Comparison of ENCODE assay signal across 17 mouse cellular contexts in genomic region chr13:12194942-12195662, GRCm38 (mm10).
A peak's percentile ranks its signal among the peaks of the same experiment; 100 is the strongest.
DNase-seq lines count a peak whose midpoint lies in the region; ATAC-seq and TF ChIP-seq lines count a peak whose summit lies in the region.
"Had no signal": no experiment of that assay in that cellular context is flagged by ENCODE, and none has a peak within 500 bp of the region (broad histone marks: within the 10 kb centered on the region; RNA-seq: fewer than 3 reads in every experiment).

No protein-coding gene starts in this region.

- H3K4me2 ChIP-seq in stomach, embryonic 15.5 days: no peak overlapping the region
- no peak overlapping the region for H3K4me2 ChIP-seq in hindbrain, embryonic 13.5 days
- H3K4me2 ChIP-seq: heart, embryonic 12.5 days; midbrain, embryonic 13.5 days; neural tube, embryonic 13.5 days had no signal

- peak overlapping the region; percentile 20; the same call in 1 of the 2 replicates for H3K27ac ChIP-seq in gastrocnemius, adult 2 months
- H3K27ac ChIP-seq in stomach, embryonic 15.5 days: no peak overlapping the region
- no peak overlapping the region for H3K27ac ChIP-seq in hindbrain, embryonic 13.5 days
- H3K27ac ChIP-seq: forebrain, embryonic 10.5 days; midbrain, embryonic 13.5 days; neural tube, embryonic 13.5 days had no signal

- no peaks in the 10 kb centered on the region for H3K4me1 ChIP-seq in stomach, embryonic 15.5 days
- no peaks in the 10 kb centered on the region for H3K4me1 ChIP-seq in hindbrain, embryonic 13.5 days (replicated peaks)
- H3K4me1 ChIP-seq: forebrain, embryonic 10.5 days; midbrain, embryonic 13.5 days; neural tube, embryonic 13.5 days had no signal

- no peak overlapping the region for H3K9ac ChIP-seq in stomach, embryonic 15.5 days
- H3K9ac ChIP-seq in hindbrain, embryonic 13.5 days: no peak overlapping the region
- H3K9ac ChIP-seq: heart, embryonic 12.5 days; midbrain, embryonic 13.5 days; neural tube, embryonic 13.5 days had no signal

- no peaks in the 10 kb centered on the region for H3K9me3 ChIP-seq in stomach, embryonic 15.5 days
- no peaks in the 10 kb centered on the region for H3K9me3 ChIP-seq in hindbrain, embryonic 13.5 days
- H3K9me3 ChIP-seq: forebrain, embryonic 10.5 days; heart, embryonic 12.5 days; midbrain, embryonic 13.5 days; neural tube, embryonic 13.5 days had no signal

- 77% methylated on average over 12 of the region's 12 CpGs for WGBS in stomach, embryonic 15.5 days
- 92% methylated on average over 12 of the region's 12 CpGs for WGBS in hindbrain, embryonic 13.5 days

- H3K4me3 ChIP-seq in gastrocnemius, adult 2 months: no peak overlapping the region
- H3K4me3 ChIP-seq in stomach, embryonic 15.5 days (replicated peaks): no peak overlapping the region
- no peak overlapping the region for H3K4me3 ChIP-seq in hindbrain, embryonic 13.5 days
- H3K4me3 ChIP-seq: forebrain, embryonic 10.5 days; heart, embryonic 12.5 days; midbrain, embryonic 13.5 days; neural tube, embryonic 13.5 days had no signal

- peak; percentile 65; the same call in 1 of the 2 replicates for ATAC-seq in stomach, embryonic 15.5 days (ENCODE audit: insufficient read depth, low FRiP score, low read depth)
- ATAC-seq in hindbrain, embryonic 13.5 days (ENCODE audit: low FRiP score): no peak
- ATAC-seq: lung, postnatal 0 days; midbrain, embryonic 13.5 days had no signal

- no peak for DNase-seq in gastrocnemius, adult 2 months
- DNase-seq in gastrocnemius, adult 18-20 months (ENCODE audit: low spot score): no peak
- peak; percentile 67 to 68 for DNase-seq in left cerebral cortex, adult 18-20 months (ENCODE audit: low spot score in 2 of 2)
- no peak for DNase-seq in left cerebral cortex, postnatal 4 days
- peak; percentile 34 to 81 for DNase-seq in left cerebral cortex, adult 8-10 months (ENCODE audit: low spot score in 2 of 2)
- DNase-seq in spleen, postnatal 14 days (ENCODE audit: low spot score in 2 of 2): no peak
- DNase-seq: B cell, adult 2 months; kidney, postnatal 10 days; liver; thymus, adult 2 months had no signal

- no peaks in the 10 kb centered on the region for H3K27me3 ChIP-seq in stomach, embryonic 15.5 days (replicated peaks)
- no peaks in the 10 kb centered on the region for H3K27me3 ChIP-seq in hindbrain, embryonic 13.5 days
- H3K27me3 ChIP-seq: heart, embryonic 12.5 days; midbrain, embryonic 13.5 days; neural tube, embryonic 13.5 days had no signal

- TF ChIP-seq CTCF in gastrocnemius, adult 2 months (IDR thresholded peaks at IDR 0.05): no peak

- intact Hi-C loops in gastrocnemius, adult 2 months (cut with DNase I): no loop called here
- intact Hi-C loops in left cerebral cortex, postnatal 4 days (cut with DNase I): no loop called here

- peaks cover 18% of the 10 kb centered on the region; the same call in 1 of the 2 replicates for H3K36me3 ChIP-seq in stomach, embryonic 15.5 days
- H3K36me3 ChIP-seq in hindbrain, embryonic 13.5 days: peaks cover 53% of the 10 kb centered on the region

Comparison
In these comparisons a context has a peak if more than half of its experiments do, and no peak if none do; other contexts are left out.
1. DNase-seq: peak in left cerebral cortex, adult 18-20 months (2 of 2) and left cerebral cortex, adult 8-10 months (2 of 2); none in gastrocnemius, adult 2 months (single experiment), gastrocnemius, adult 18-20 months (single experiment), left cerebral cortex, postnatal 4 days (single experiment) and spleen, postnatal 14 days (0 of 2).